Mouse (Mus musculus) spleen, adult 2 months (tissue): Measurements from ENCODE around the gene Pfn3. TPM values are rescaled to one million over a fixed set of nuclear protein-coding genes. Genes with fewer than 3 reads are reported as not detected.

Experiments used
- DNase-seq, 2 experiments: peaks; one replicate each; pipeline versions ENCODE4 v3.0.0 to v3.0.0-alpha.2; 2012 to 2021; ENCODE audit warnings: low spot score in 2 of 2, low read depth in 1 of 2
- H3K27ac ChIP-seq: fragments of 200-500 bp; 2 replicates; pipeline ENCODE4 v1.5.1; 2012; ENCODE audit warnings: low read length, inconsistent platforms; ENCODE audit not compliant: insufficient read depth
- H3K27me3 ChIP-seq: fragments of 200-500 bp; 2 replicates; pipeline ENCODE4 v1.6.1; 2012; ENCODE audit warnings: mild to moderate bottlenecking, moderate library complexity, low read length, inconsistent platforms; ENCODE audit not compliant: control insufficient read depth, insufficient read depth
- H3K36me3 ChIP-seq: fragments of 200-500 bp; 2 replicates; pipeline ENCODE4 v1.6.1; 2012; ENCODE audit warnings: mild to moderate bottlenecking, low read length, inconsistent platforms; ENCODE audit not compliant: control insufficient read depth, insufficient read depth
- H3K4me1 ChIP-seq: fragments of 200-500 bp; 2 replicates; pipeline ENCODE4 v1.6.1; 2011; ENCODE audit warnings: inconsistent platforms; ENCODE audit not compliant: control insufficient read depth, insufficient read depth, insufficient read length
- H3K4me3 ChIP-seq: fragments of 200-500 bp; 2 replicates; pipeline ENCODE4 v1.5.1; 2011; ENCODE audit warnings: mild to moderate bottlenecking, inconsistent platforms; ENCODE audit not compliant: insufficient read depth, insufficient read length; ENCODE audit errors: extremely low read depth
- CTCF ChIP-seq: fragments of 200-500 bp; IDR thresholded peaks from 2 replicates; pipeline ENCODE4 v1.5.1; 2011; ENCODE audit warnings: mild to moderate bottlenecking, inconsistent platforms; ENCODE audit not compliant: insufficient read depth, insufficient read length, insufficient replicate concordance; ENCODE audit errors: extremely low read depth
- POLR2A ChIP-seq: fragments of 200-500 bp; IDR thresholded peaks from 2 replicates; pipeline ENCODE4 v1.6.1; 2011; ENCODE audit warnings: low read depth, low read length, inconsistent platforms
- WGBS: fragments of 180-500 bp; shearing (Covaris S2); methylation state at CpG from one replicate; pipeline ENCODE4 v1.1.7; 2018; 5-methylcytosine and 5-hydroxymethylcytosine counted together
- polyA plus RNA-seq: library from polyadenylated mRNA; depleted of rRNA; stranded (reverse); fragments of >200 nt; gene quantifications from 2 replicates; pipeline ENCODE4 v1.2.3, GENCODE M21; 2012

Gene Pfn3
- polyA plus RNA-seq, 1 experiment, result not detected

DNA sequence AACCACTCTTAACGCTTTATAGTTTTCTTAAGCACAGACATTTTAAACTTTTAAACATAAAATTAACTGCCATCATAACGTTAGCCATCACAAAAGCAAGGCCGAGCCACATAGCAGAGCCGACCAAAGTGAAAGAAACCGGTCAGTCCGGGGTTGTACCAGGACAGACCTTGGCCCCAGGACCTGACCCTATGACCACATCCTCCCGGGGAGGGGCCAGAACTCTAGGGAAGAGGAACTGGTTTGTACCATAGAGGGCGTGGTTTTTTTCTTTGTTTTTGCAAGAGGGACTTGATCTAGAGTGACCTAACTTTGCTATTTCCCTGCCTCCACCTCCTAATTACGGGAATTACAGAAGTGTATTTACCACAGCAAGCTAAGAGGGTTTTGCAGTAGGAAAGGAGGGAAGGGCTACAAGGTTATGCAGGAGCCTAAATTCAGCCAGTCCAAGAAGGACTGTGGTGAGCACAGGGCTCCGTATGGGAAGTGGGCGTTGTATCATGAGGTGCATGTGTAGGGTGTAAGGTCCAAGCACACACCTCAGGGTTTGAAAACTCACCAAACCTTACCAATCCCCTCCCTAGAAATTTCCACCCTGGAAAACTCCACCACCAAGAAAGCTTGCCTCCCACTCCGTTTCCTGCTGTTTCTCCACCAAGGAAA, 14.3 kb upstream of the Pfn3 start:
- 40% methylated on average over 12 of the region's 12 CpGs for WGBS
- Histone ChIP-seq H3K27ac (peak overlapping the region; percentile 89), H3K36me3 (no peaks in the 10 kb centered on the region), H3K4me3 (no peak overlapping the region), H3K27me3 (no peaks in the 10 kb centered on the region), H3K4me1 (peaks cover 37% of the 10 kb centered on the region)
- TF ChIP-seq POLR2A (no peak), CTCF (no peak)
- DNase-seq, result peak; percentile 52 to 78

DNA sequence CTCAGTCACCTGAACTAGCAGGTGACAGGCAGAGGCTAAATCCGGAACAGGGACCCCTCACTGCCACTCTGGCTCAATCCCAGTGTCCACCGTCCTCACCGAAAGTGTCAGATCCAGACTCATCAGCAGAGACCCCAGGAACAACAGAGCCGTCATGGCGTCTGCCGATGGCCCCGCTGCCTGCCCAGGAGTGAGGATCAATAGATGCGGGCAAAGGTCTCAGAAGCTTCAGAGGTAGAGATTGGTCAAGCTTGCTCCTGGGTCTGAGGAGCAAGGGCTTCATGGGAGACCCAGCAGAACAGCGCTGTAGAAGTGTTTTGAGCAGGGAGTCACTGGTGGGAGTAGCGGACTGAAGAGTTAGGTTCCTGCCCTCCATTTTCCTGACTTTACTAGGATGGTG, 11.6 kb upstream of the Pfn3 start, which contains the start of gene F12:
Gene F12, minus strand, starts transcription at position 181 of the 400 bp plus-strand sequence.
- TF ChIP-seq POLR2A (no peak), CTCF (no peak)
- H3K36me3 ChIP-seq, result no peaks in the 10 kb centered on the region
- peaks cover 30% of the 10 kb centered on the region for H3K4me1 ChIP-seq
- WGBS, result 96% methylated on average over 10 of the region's 10 CpGs
- no peak for DNase-seq
- H3K27ac ChIP-seq, result no peak within 1 kb of the TSS
- no peaks in the 10 kb centered on the region for H3K27me3 ChIP-seq
- no peak within 1 kb of the TSS for H3K4me3 ChIP-seq

DNA sequence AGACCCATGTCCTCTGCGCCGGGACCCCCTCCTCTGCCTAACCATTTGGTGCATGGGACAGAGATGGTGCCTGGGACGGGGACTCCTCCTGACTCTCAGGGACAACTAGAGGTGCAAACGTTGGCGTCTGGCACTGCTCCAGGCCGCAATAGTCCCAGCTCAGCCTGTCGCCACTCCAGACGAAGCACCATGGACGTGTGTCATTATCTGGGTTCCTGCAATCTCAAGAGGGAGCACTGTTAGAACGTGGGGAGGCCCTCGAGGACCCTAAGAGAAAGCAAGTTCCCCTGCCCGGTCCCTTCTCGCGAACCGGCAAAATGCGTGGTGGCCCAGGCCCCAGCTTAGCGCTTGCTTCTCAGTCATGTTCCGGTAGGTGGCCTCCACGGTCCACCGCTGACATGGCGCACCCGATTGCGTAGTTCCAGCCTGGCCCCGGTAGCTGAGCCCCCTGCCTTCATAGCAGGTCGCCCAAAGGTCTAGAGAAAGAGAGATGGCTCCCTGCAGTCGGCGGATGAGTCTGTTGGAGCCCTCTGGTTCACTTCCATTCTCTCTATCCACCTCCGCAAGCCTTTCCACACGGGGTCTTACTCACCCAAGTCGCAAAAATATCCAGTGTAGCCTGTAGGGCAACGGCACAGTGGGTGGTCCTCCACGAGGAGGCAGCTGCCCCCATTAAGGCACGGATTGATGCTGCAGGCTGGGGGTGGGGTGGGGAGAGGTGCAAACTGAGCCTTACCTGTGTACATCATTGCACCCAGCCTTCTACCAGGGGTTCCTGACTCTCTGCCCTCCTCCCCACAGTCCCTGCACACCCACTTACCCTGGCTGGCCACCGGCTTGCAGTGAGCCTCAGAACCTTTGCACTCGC, 6.1 kb upstream of the Pfn3 start:
- peak; percentile 53 to 78 for DNase-seq
- TF ChIP-seq POLR2A (no peak), CTCF (peak; percentile 92; the same call in 1 of the 2 replicates)
- H3K4me3 ChIP-seq, result peak overlapping the region; percentile 20; the same call in 1 of the 2 replicates
- no peaks in the 10 kb centered on the region for H3K36me3 ChIP-seq
- peaks cover 7% of the 10 kb centered on the region; the same call in 1 of the 2 replicates for H3K27me3 ChIP-seq
- H3K4me1 ChIP-seq, result peaks cover 21% of the 10 kb centered on the region
- H3K27ac ChIP-seq, result no peak overlapping the region
- 10% methylated on average over 35 of the region's 35 CpGs for WGBS

DNA sequence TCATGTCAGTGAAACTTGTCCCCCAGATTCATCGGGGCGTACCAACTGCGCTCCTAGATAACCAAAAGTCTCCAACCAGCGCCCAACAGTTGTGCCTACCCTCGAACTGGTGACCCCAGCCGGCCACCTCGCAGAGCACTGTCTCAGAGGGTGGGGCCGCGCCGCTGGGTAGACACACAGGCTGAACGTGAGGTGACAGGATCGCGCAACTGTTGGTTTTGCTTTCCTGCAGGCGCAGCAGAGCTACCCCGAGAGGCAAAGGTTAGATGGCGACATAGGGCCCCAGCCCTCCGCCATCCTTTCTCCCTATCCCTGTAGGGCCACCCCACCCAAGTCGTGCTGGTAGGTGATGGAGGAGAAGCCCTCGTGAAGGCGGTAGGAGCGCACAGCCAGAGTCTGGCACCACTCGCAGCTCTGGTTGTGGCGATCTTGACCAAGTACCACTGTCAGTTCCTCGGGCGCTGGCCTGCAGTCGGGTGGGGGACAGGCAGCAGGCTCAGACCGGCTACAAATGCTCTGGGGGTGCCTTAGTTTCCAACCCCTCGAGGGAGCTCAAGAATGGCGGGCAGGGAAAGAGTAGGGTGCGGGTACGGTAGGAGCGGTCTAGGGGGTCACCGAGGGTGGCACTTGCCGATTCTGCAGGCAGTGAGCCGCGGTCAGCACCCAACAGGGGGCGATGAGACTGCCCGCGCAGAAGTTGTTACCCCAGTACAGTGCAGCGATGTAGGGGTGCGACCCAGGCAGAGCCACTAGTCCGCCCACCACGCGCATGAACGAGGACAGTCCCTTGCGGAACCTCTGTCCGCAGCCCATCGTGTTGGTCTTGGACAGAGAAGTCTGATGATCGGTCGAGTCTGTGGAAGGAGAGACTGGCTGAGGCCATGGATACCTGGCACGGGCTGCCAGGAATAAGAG, 5.2 kb upstream of the Pfn3 start:
- H3K36me3 ChIP-seq, result no peaks in the 10 kb centered on the region
- no peak for DNase-seq
- WGBS, result 25% methylated on average over 51 of the region's 51 CpGs
- TF ChIP-seq CTCF, result 0 out of 2 replicates have a peak, but pooled peaks have one; percentile 2
- TF ChIP-seq POLR2A, result no peak
- H3K27ac ChIP-seq, result no peak overlapping the region
- no peak overlapping the region for H3K4me3 ChIP-seq
- peaks cover 21% of the 10 kb centered on the region for H3K4me1 ChIP-seq
- peaks cover 7% of the 10 kb centered on the region; the same call in 1 of the 2 replicates for H3K27me3 ChIP-seq

GRCm38 (mm10) chr13:55419142-55419541, 4.1 kb upstream of the Pfn3 start:
- no peak for DNase-seq
- H3K27ac ChIP-seq, result no peak overlapping the region
- H3K36me3 ChIP-seq, result no peaks in the 10 kb centered on the region
- H3K4me1 ChIP-seq, result peaks cover 21% of the 10 kb centered on the region
- WGBS, result 66% methylated on average over 5 of the region's 5 CpGs
- TF ChIP-seq POLR2A (no peak), CTCF (no peak)
- peaks cover 7% of the 10 kb centered on the region; the same call in 1 of the 2 replicates for H3K27me3 ChIP-seq
- H3K4me3 ChIP-seq, result no peak overlapping the region

DNA sequence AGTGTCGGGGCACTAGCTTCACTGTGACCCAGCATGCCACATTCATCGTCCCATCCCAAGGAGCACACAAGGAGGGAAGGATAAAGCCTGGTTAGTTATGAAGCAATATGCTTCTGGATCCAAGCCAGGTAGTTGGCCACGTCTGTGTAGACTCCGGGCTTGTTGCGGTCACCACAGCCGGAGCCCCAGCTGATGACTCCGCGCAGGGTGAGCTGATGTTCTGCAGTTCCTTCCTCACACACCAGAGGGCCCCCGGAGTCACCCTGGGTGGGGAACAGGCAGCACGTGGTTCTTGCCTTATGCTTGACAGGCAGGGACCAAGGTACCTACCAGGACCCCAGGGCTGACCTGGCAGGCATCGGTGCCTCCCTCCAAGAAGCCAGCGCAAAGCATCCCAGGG, 3.0 kb upstream of the Pfn3 start:
- peak; percentile 92 for TF ChIP-seq CTCF
- no peak for TF ChIP-seq POLR2A
- peaks cover 7% of the 10 kb centered on the region; the same call in 1 of the 2 replicates for H3K27me3 ChIP-seq
- 3% methylated on average over 12 of the region's 12 CpGs for WGBS
- no peaks in the 10 kb centered on the region for H3K36me3 ChIP-seq
- H3K4me3 ChIP-seq, result no peak overlapping the region
- DNase-seq, result peak; percentile 71 to 92
- no peak overlapping the region for H3K27ac ChIP-seq
- H3K4me1 ChIP-seq, result peaks cover 21% of the 10 kb centered on the region
